Mouse (Mus musculus) megakaryocyte progenitor cell, adult 5-6 weeks (primary cell): Measurements from ENCODE around the gene Cbln1. TPM values are rescaled to one million over a fixed set of nuclear protein-coding genes. Genes with fewer than 3 reads are reported as not detected.

Experiments
- ATAC-seq: replicated peaks from 2 replicates; pipeline ENCODE4 v1.8.0; 2016; ENCODE audit warnings: mild to moderate bottlenecking, moderate TSS enrichment, inconsistent platforms; ENCODE audit not compliant: poor library complexity
- total RNA-seq, 2 experiments: library from RNA; stranded (forward) in 1 of 2; stranded (reverse) in 1 of 2; fragments of 157-497, 149-512 nt in 1 of 2; fragments of 200-1000 nt in 1 of 2; gene quantifications; 2 replicates each; pipeline versions ENCODE4 v1.2.3 to v1.2.4; 2015 to 2017

The Cbln1 gene
- total RNA-seq (2015) (not detected in 2 replicates), total RNA-seq (2017) (not detected in 2 replicates)

DNA sequence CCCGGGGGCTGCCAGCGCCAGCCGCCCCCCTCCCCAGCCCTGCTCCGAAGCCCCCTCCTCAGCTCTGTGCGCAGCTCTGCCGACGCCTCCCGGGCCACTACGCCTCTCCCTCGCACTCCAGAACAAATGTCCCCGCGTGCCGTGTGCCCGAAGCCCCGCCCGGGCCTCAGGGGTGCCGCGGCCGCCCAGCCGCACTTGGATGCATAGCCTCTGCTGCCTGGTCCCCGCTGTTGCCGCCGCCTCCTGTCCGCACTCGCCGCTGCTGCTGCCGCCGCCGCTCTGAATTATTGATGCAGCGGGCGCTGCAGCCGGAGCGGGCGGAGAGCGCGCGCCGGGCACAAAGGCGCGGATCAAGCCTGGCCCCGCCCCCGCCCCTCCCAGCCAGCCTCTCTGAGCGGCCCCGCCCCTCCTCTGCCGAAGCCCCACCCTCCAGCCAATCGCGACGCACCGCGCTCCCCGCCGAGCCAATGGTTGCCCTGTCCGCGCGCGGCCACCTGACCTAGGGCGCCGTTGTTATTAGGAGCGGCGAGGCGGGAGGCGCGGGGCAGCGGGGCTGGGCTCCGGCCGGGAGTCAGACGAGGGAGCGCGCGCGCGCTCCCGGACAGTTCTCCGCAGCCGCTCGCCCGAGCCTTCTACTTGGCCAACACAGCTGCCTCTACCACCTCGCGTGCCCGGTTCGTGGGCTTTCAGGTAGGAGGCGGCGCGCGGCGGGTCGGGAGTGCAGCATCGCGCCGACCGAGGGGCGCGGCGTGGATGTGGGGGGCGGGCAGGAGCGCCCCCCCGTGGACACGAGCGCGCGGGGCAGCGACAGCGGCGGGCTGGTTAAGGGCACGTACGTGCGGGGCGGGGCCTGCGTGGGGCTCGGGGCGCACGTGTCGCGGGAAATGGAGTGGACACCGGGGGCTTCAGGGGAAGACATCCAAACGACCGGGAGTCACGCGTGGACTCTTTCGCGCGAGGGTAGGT is at the start of gene Cbln1:
Gene Cbln1 (minus strand): TSS at position 339 of the 966 bp plus-strand sequence.
- peak; percentile 97 for ATAC-seq

DNA sequence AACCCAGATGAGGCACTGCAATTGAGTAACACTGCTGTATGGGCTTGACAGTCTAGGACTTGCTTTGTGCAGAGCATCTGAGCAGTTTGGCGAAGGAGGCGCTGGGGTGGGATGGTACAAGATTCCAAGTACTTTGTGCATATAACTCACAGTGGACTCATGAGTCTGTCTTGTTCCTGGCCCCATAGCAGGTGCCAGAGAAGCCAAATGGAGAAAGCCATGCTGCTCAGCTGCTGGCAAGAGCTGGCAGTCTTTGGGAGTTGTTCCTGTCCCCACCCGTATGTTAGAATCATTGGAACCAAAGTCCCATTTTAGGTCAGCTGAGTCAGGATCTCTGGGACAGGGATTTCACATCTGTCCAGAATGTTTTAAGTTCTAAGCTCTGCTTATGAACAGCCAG is 44.7 kb upstream of the Cbln1 start:
- ATAC-seq, result no peak

DNA sequence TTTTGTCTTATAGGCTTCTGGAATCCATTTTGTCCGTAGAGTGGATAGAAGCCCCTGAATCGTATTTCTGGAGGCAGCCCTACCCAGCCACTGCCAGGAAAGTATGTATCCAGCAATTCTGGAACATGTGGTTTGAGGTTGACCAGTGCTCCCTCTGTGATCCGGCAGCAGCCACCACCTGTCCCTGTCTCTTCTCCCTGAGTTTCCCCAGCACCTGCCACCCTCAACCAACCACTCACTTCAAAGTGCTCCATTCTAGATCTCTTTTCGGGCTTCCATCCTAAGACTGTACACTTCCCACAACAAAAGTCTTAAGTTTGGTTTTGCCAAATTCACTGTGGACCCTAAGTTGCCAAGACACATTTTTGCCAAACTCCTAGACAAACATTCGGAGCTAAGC is 41.4 kb upstream of the Cbln1 start:
- ATAC-seq, result no peak

- no peak for ATAC-seq
Measured at GRCm38 (mm10) chr8:87513350-87513749, 40.9 kb upstream of the Cbln1 start.

- ATAC-seq, result no peak
Measured at GRCm38 (mm10) chr8:87512636-87513035, 40.2 kb upstream of the Cbln1 start.

DNA sequence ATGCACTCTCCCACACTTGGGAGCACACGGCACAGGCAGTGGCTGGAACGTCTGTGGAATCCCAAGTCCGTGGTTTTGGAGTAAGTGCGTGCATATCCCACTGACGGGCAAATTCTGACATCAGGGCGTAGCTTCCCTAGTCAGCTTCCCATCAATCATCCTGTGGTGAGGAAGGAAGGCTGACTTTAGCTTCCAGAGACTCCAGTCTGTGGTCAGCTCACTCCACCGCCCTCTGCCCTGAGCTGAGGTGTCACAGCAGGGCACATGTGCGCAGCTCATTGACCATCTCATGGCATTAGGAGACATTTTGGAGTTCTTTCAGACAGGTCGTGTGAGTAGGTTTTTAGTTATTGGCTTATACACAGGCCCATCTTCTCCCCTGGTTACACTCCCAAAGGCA is 34.6 kb upstream of the Cbln1 start:
- no peak for ATAC-seq

DNA sequence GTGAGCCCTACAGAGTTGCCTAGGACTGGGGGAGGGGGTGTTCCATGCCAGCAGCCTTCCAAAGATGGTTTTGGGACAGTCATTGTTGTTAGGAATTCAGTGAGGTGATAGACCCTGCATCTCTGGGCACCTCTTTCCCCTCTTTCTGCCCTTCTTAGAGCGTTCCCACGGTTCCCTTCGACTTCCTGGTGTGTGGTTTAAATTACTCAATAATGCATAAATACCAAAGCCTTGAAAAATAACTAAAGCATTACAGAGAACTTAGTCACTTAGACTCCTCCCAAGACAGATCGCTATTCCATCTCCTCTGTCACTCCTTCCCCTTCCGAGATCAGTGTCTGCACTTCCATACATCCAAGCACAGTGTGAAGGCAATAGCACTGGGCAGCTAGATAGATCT is 32.0 kb upstream of the Cbln1 start:
- no peak for ATAC-seq

DNA sequence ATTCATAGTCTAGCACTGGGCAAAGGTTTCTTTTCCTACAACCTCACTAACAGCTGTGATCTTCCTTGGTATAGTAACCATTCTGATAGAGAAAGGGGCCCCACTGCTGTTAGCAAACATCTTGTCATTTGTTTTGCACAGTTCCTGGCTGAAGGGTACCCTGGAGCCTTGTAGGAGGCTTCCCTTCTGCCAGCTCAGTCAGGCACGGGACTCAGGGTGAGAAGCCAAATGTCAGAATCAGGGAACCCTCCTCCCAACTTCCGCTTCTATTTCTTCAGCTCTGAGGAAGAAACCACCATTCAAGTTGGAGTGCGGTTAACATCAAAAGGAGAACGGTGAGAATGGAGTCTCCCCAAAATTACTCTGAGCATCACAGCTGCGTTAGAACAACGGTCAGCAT is 30.3 kb upstream of the Cbln1 start:
- ATAC-seq, result no peak

DNA sequence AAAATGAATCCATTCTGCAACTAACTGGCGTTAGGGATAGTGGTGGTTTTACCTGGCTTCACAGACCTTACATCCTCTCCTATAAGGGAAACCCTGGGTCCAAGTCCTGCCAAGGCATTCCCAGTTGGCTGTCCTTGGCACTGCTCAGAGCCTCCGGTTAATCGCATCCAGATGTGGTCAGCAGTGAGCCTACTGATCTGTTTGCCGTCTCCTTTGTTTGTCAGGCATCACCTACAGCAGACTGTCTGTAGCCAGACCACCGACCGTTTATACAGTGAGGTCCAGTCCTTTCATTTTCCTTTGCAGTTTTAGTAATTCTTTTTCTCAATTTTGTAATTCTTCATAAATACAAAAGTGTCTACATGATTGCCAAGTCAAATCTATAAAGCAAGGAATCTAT is 25.2 kb upstream of the Cbln1 start:
- no peak for ATAC-seq

DNA sequence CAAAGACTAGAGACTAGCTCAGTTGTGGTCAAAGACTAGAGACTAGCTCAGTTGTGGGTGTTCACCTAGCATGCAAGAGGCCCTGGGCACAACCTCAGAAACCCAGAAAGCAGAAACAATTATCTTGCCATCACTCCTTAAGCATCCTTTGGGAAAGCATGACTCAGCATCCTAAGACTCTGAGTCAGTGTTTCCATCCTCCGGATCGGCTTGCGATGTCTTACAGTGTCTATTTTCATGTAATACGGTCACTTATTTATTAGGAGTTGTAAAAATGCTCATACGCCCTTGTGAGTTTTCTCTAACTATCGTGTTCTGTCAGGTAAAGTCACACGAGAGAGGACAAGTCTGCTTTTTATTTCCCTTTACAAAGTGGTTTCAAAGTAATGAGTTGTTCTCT is 24.1 kb upstream of the Cbln1 start:
- ATAC-seq, result no peak

- no peak for ATAC-seq
Measured at GRCm38 (mm10) chr8:87494862-87495261, 22.5 kb upstream of the Cbln1 start.

DNA sequence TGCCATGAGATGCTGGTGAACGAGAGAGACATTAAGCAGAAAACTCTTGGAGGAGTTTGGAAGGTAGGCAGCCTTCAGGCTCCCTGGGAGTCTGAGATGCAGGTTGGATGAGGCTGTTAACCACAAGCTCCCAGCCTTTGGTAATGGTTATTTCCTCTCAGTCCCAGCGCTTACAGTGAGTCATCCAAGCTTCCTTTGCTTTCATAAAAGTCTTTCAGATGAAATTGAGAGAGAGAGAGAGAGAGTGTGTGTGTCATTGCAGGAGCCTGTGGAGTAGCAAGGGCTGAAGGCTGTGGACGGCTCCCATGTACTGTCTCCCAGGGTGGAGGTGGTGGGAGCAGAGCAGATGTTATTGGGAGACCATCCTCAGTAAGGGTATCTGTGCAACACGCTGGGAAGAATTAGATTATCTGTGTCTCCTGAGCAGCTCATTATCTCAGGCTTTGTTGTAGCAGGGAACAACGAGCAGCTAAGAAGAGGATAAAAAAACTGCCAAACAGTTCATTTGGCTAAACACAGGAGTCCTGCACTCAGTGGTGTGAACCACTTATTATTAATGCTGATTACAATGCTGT is 17.5 kb upstream of the Cbln1 start:
- ATAC-seq, result no peak

DNA sequence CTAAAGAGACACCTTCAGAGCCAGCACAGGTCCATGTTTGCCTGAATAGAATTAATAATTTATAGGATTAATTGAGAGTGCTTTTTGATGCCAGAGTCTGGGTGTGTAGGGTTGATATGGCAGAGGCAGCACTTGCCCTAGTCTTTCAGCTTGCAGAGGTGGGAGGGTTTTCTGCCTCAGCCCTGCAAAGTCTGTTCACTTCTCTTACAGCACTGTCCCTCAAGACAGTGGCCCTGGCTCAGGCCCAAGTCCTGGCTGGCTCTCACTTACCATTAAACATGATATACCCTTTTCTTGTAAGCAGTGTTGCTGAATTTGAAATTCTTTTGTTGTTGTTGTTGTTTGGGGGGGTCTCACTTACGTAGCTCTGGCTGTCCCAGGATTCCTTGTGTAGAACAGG is 9.0 kb upstream of the Cbln1 start:
- ATAC-seq, result no peak

- ATAC-seq, result no peak
Measured at GRCm38 (mm10) chr8:87478221-87478620, 5.8 kb upstream of the Cbln1 start.

- no peak for ATAC-seq
Measured at GRCm38 (mm10) chr8:87477102-87477645, 4.8 kb upstream of the Cbln1 start.

GRCm38 (mm10) chr8:87475551-87475950 is 3.1 kb upstream of the Cbln1 start:
- no peak for ATAC-seq

GRCm38 (mm10) chr8:87474379-87474778 is 2.0 kb upstream of the Cbln1 start:
- ATAC-seq, result no peak

GRCm38 (mm10) chr8:87473940-87474339 is 1.5 kb upstream of the Cbln1 start:
- no peak for ATAC-seq

GRCm38 (mm10) chr8:87473314-87473713 is 905 bp upstream of the Cbln1 start:
- no peak for ATAC-seq

DNA sequence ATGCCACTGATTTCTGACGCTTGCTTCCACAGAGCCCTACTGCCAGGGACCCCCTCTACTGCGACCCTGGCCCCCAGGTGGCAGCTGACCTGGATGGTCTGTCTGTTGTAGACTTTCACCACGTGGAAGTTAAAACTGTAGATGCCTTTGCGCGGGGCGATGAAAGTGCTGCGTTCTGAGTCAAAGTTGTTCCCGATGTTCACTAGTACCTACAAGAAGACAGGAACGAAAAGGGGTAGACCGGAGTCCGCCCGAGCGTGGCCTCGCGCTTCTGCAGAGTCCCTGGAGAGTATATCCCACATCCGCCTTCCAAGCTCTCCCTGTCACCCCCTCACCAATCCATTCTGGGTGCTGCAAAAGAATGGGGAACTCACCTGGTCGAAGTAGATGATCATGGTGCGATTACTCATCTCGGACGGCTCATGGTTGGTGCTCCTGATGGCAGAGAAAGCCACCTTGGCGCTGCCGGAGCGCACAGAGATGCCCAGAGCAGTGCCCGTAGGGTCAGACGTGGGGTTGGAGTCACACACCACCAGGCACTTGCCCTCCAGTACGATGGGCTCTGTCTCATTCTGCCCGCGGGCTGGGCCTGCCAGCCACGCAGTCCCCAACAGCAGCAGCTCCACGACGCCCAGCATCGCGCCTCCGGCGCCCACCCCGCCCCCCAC is 672 bp downstream of the Cbln1 start:
- ATAC-seq, result no peak

GRCm38 (mm10) chr8:87470834-87471602 is 1.4 kb downstream of the Cbln1 start:
- ATAC-seq, result no peak
